Mouse (Mus musculus): Measurements from ENCODE around the gene H2al1e. TPM values are rescaled to one million over a fixed set of nuclear protein-coding genes. Genes with fewer than 3 reads are reported as not detected.
"Not testable (repeated sequence)": the region's sequence is repeated elsewhere in the genome, so short reads cannot be mapped to it uniquely, and the experiment has no call there.

The H2al1e gene
- not detected in 2 replicates for polyA plus RNA-seq (2016; fragmentation: Nextera tagmentation; extraction: Ambion mirVana)

- H3K4me2 ChIP-seq (replicated peaks); H3K9ac ChIP-seq (replicated peaks); ATAC-seq (ENCODE audit: low FRiP score, low read depth); H3K27ac ChIP-seq (replicated peaks); H3K9me3 ChIP-seq; H3K4me1 ChIP-seq; H3K4me3 ChIP-seq; H3K27me3 ChIP-seq; H3K36me3 ChIP-seq: not testable (repeated sequence)
- WGBS, result no CpG with 5 or more reads among the region's 3 CpGs
Measured at GRCm38 (mm10) chrX:11311634-11312033, at the start of gene H2al1e. H2al1e (plus strand) TSS chrX:11311934.

DNA sequence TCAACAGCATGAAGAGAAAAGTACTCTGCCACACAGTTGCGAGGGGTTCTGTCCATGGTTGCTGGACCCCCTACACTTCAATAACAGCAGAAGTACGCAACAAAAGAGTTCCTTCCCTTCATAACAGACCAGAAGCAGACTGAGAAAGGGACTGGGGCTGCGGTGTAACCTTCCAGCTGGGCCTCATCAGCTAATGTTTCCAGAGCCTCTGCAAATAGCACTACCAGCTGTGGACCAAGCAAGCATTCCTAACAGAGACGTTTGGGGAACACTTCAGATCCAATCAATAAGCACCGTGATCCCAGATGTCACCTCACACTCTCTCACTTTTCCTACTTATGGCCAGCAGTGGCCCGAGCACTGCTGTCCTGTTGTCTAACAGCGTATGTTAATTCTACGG is 46.8 kb upstream of the H2al1e start:
- no peak overlapping the region for H3K4me2 ChIP-seq (replicated peaks)
- H3K36me3 ChIP-seq, result no peaks in the 10 kb centered on the region
- H3K9ac ChIP-seq (replicated peaks), result no peak overlapping the region
- H3K9me3 ChIP-seq, result no peaks in the 10 kb centered on the region
- H3K27ac ChIP-seq (replicated peaks), result no peak overlapping the region
- H3K4me1 ChIP-seq, result no peaks in the 10 kb centered on the region
- 79% methylated on average over 8 of the region's 8 CpGs for WGBS
- peaks cover 14% of the 10 kb centered on the region; the same call in 1 of the 2 replicates for H3K27me3 ChIP-seq
- no peak for ATAC-seq (ENCODE audit: low FRiP score, low read depth)
- H3K4me3 ChIP-seq, result no peak overlapping the region

DNA sequence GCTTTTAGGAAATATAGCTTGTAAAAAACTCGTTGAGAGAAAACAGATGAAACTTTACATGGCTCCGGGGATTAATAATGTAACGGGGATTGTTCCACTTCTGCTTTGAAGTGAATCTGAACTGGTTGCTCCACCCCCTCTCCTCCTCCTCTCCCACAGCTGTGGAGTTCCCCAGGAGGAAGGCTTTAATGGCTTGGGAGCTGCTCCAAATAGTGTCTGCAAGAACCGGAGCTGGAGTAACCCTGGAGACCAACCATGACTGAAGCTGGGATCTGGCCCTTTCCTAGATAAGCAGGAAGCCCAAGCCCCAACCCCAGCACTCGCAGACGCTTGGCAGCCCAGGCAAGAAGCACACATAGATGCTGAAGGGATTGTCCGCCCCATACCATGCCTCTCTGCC is 43.9 kb upstream of the H2al1e start:
- Histone ChIP-seq H3K27me3 (peaks cover 14% of the 10 kb centered on the region; the same call in 1 of the 2 replicates), H3K4me3 (no peak overlapping the region), H3K4me1 (no peaks in the 10 kb centered on the region), H3K36me3 (no peaks in the 10 kb centered on the region), H3K27ac (replicated peaks) (no peak overlapping the region), H3K9ac (replicated peaks) (no peak overlapping the region), H3K9me3 (no peaks in the 10 kb centered on the region), H3K4me2 (replicated peaks) (no peak overlapping the region)
- 66% methylated on average over 7 of the region's 7 CpGs for WGBS
- no peak for ATAC-seq (ENCODE audit: low FRiP score, low read depth)

GRCm38 (mm10) chrX:11269074-11269473 is 42.7 kb upstream of the H2al1e start:
- Histone ChIP-seq H3K4me3 (no peak overlapping the region), H3K27ac (replicated peaks) (no peak overlapping the region), H3K9me3 (no peaks in the 10 kb centered on the region), H3K9ac (replicated peaks) (no peak overlapping the region), H3K4me1 (no peaks in the 10 kb centered on the region), H3K36me3 (no peaks in the 10 kb centered on the region), H3K27me3 (peaks cover 14% of the 10 kb centered on the region; the same call in 1 of the 2 replicates), H3K4me2 (replicated peaks) (no peak overlapping the region)
- ATAC-seq (ENCODE audit: low FRiP score, low read depth), result no peak
- WGBS, result 86% methylated on average over 3 of the region's 3 CpGs

GRCm38 (mm10) chrX:11273190-11273589 is 38.5 kb upstream of the H2al1e start:
- H3K9ac ChIP-seq (replicated peaks), result no peak overlapping the region
- 86% methylated on average over 3 of the region's 3 CpGs for WGBS
- no peak overlapping the region for H3K27ac ChIP-seq (replicated peaks)
- no peak overlapping the region for H3K4me3 ChIP-seq
- H3K4me1 ChIP-seq, result no peaks in the 10 kb centered on the region
- H3K27me3 ChIP-seq, result no peaks in the 10 kb centered on the region
- H3K4me2 ChIP-seq (replicated peaks), result no peak overlapping the region
- no peak for ATAC-seq (ENCODE audit: low FRiP score, low read depth)
- no peaks in the 10 kb centered on the region for H3K9me3 ChIP-seq
- H3K36me3 ChIP-seq, result no peaks in the 10 kb centered on the region

GRCm38 (mm10) chrX:11277083-11277482 is 34.7 kb upstream of the H2al1e start:
- no peaks in the 10 kb centered on the region for H3K9me3 ChIP-seq
- H3K9ac ChIP-seq (replicated peaks), result no peak overlapping the region
- no peaks in the 10 kb centered on the region for H3K36me3 ChIP-seq
- no peaks in the 10 kb centered on the region for H3K27me3 ChIP-seq
- H3K4me3 ChIP-seq, result no peak overlapping the region
- 82% methylated on average over 6 of the region's 6 CpGs for WGBS
- H3K27ac ChIP-seq (replicated peaks), result no peak overlapping the region
- no peak overlapping the region for H3K4me2 ChIP-seq (replicated peaks)
- no peaks in the 10 kb centered on the region for H3K4me1 ChIP-seq
- ATAC-seq (ENCODE audit: low FRiP score, low read depth), result no peak

DNA sequence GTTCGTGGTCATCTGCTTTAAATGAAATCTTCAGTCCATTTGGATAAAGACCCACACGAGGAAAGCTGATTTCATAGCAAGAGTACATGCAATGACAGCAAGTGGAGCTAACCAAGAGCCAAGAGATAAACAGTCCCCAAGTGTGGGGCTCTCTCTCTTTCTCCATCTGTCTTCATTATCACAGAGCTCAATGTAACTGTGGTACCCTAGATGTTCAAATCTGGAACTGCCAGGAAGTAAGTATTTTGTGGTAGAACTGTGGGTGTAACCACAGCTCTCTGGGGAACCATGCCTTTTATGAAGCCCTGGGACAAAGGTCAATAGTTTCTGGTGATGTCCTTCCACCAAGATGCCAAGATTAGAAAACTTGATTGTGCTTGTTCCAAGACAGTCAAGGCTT is 31.0 kb upstream of the H2al1e start:
- H3K4me2 ChIP-seq (replicated peaks), result no peak overlapping the region
- H3K27me3 ChIP-seq, result no peaks in the 10 kb centered on the region
- no peak overlapping the region for H3K4me3 ChIP-seq
- no peaks in the 10 kb centered on the region for H3K9me3 ChIP-seq
- WGBS, result 77% methylated on average over 2 of the region's 2 CpGs
- no peaks in the 10 kb centered on the region for H3K36me3 ChIP-seq
- H3K27ac ChIP-seq (replicated peaks), result no peak overlapping the region
- no peaks in the 10 kb centered on the region for H3K4me1 ChIP-seq
- no peak overlapping the region for H3K9ac ChIP-seq (replicated peaks)
- no peak for ATAC-seq (ENCODE audit: low FRiP score, low read depth)

DNA sequence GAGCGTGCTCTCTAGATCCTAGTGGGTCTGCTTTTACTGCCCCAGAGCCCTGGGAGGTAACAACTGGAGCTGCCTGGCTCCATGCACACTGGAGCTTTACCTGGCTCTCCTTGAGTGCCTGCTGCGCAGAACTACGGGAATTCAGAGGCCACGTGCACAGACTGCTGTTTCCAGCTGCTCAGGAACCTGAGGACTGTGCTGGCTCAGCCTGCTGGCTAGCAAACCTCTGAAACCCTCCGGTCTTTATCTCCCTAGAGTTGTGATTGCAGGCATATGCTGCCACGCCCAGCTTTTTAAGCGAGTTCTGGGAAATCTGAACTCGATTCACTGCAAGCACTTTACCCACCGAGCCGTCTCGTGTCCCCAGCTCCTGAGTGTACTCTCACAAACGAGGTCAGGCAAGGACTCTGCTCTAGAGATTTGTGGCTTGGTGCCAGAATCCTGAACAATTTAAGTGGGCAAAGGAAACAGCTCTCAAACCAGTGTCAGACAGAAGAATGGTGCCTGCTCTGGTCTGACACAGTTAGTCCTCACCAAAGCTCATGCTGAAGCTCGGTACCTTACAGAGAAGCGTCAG is 23.3 kb upstream of the H2al1e start:
- ATAC-seq (ENCODE audit: low FRiP score, low read depth), result no peak
- Histone ChIP-seq H3K36me3 (no peaks in the 10 kb centered on the region), H3K9me3 (no peaks in the 10 kb centered on the region), H3K4me2 (replicated peaks) (no peak overlapping the region), H3K4me1 (no peaks in the 10 kb centered on the region), H3K4me3 (no peak overlapping the region), H3K27ac (replicated peaks) (no peak overlapping the region), H3K9ac (replicated peaks) (no peak overlapping the region), H3K27me3 (peaks cover 16% of the 10 kb centered on the region; the same call in 1 of the 2 replicates)
- 82% methylated on average over 14 of the region's 14 CpGs for WGBS

DNA sequence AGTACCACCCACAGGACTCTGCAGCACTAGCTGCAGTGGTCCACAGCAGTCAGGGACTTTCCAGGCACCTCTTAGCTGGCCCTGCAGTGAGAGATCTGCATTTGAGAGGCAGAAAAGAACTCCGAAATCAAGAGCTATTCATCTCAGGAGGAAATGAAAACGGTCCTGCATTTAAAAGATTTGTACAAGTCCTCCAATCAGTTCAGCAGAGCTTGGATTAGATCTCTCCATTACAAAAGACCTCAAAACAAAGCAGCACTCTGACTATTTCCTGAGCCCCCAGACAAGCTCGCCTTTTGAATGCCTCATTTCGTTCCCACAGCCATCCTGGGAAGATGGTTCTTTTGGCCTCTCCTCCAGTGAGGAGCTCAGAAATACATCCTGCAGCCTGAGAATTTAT is 22.5 kb upstream of the H2al1e start:
- Histone ChIP-seq H3K27me3 (peaks cover 16% of the 10 kb centered on the region; the same call in 1 of the 2 replicates), H3K4me2 (replicated peaks) (no peak overlapping the region), H3K9me3 (no peaks in the 10 kb centered on the region), H3K27ac (replicated peaks) (no peak overlapping the region), H3K36me3 (no peaks in the 10 kb centered on the region), H3K4me3 (no peak overlapping the region), H3K9ac (replicated peaks) (no peak overlapping the region), H3K4me1 (no peaks in the 10 kb centered on the region)
- 47% methylated on average over 4 of the region's 4 CpGs for WGBS
- no peak for ATAC-seq (ENCODE audit: low FRiP score, low read depth)

- no CpG with 5 or more reads among the region's 3 CpGs for WGBS
- not testable (repeated sequence) for H3K9me3 ChIP-seq; H3K4me1 ChIP-seq; H3K27me3 ChIP-seq; ATAC-seq (ENCODE audit: low FRiP score, low read depth); H3K9ac ChIP-seq (replicated peaks); H3K4me3 ChIP-seq; H3K36me3 ChIP-seq; H3K27ac ChIP-seq (replicated peaks); H3K4me2 ChIP-seq (replicated peaks)
Measured at GRCm38 (mm10) chrX:11298957-11299356, 12.8 kb upstream of the H2al1e start, which contains the start of gene H2al1a. H2al1a (plus strand) TSS chrX:11299257.

DNA sequence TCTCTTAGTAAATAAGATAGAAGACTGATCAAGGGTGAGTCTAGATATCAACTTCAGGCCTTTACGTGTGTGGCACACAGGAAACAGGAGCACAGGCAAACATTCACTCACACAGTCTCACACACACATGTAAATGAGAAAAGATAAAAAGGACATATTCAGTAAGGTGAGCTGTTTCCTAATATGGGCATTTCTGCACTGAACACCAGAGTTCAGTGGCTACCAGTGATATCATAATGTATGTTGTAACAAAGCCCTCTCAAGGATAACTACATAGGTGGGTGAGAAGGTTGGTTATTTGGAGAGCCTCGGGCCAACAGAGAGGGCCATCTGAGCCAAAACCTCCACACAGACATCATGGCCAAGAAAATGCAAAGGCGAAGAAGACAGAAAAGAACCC is 9.6 kb upstream of the H2al1e start, which contains the start of gene H2al1b:
H2al1b (plus strand) TSS at position 301 of the 400 bp plus-strand sequence.
- not testable (repeated sequence) for H3K4me2 ChIP-seq (replicated peaks); H3K4me3 ChIP-seq; ATAC-seq (ENCODE audit: low FRiP score, low read depth); H3K9me3 ChIP-seq; H3K27me3 ChIP-seq; H3K36me3 ChIP-seq; H3K27ac ChIP-seq (replicated peaks); H3K4me1 ChIP-seq; H3K9ac ChIP-seq (replicated peaks)
- 84% methylated on average over 1 of the region's 3 CpGs for WGBS

- not testable (repeated sequence) for H3K27ac ChIP-seq (replicated peaks); H3K4me1 ChIP-seq; H3K27me3 ChIP-seq; H3K4me3 ChIP-seq; H3K9me3 ChIP-seq; H3K36me3 ChIP-seq; H3K4me2 ChIP-seq (replicated peaks); ATAC-seq (ENCODE audit: low FRiP score, low read depth); H3K9ac ChIP-seq (replicated peaks)
- 82% methylated on average over 1 of the region's 6 CpGs for WGBS
Measured at GRCm38 (mm10) chrX:11305355-11305754, 6.4 kb upstream of the H2al1e start, which contains the start of gene H2al1c. H2al1c (plus strand) TSS chrX:11305655.

DNA sequence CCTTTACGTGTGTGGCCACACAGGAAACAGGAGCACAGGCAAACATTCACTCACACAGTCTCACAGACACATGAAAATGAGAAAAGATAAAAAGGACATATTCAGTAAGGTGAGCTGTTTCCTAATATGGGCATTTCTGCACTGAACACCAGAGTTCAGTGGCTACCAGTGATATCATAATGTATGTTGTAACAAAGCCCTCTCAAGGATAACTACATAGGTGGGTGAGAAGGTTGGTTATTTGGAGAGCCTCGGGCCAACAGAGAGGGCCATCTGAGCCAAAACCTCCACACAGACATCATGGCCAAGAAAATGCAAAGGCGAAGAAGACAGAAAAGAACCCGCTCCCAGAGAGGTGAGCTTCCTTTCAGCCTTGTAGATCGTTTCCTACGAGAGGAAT is 3.2 kb upstream of the H2al1e start, which contains the start of gene H2al1d:
H2al1d (plus strand) TSS at position 301 of the 400 bp plus-strand sequence.
- not testable (repeated sequence) for H3K36me3 ChIP-seq; H3K4me2 ChIP-seq (replicated peaks); H3K4me3 ChIP-seq; H3K27me3 ChIP-seq; H3K9ac ChIP-seq (replicated peaks); H3K9me3 ChIP-seq; ATAC-seq (ENCODE audit: low FRiP score, low read depth); H3K27ac ChIP-seq (replicated peaks); H3K4me1 ChIP-seq
- WGBS, result no CpG with 5 or more reads among the region's 6 CpGs
